Mouse (Mus musculus): Measurements from ENCODE around the gene Crb2.

The Crb2 gene

GRCm38 (mm10) chr2:37776016-37776415, at the start of gene Crb2:
TSS of gene Crb2 (plus strand) at chr2:37776249.
- H3K36me3 ChIP-seq (ENCODE audit: control insufficient read depth, insufficient read depth, low read length, poor library complexity, severe bottlenecking) = no peaks in the 10 kb centered on the region
- DNase-seq (ENCODE audit: low read depth, low spot score) = no peak
- H3K27me3 ChIP-seq (ENCODE audit: control insufficient read depth, insufficient read depth, low read length, poor library complexity, severe bottlenecking) = no peaks in the 10 kb centered on the region

- peak; percentile 83 for DNase-seq (ENCODE audit: low read depth, low spot score)
- Histone ChIP-seq H3K36me3 (ENCODE audit: control insufficient read depth, insufficient read depth, low read length, poor library complexity, severe bottlenecking) (no peaks in the 10 kb centered on the region), H3K27me3 (ENCODE audit: control insufficient read depth, insufficient read depth, low read length, poor library complexity, severe bottlenecking) (no peaks in the 10 kb centered on the region)
Observed at GRCm38 (mm10) chr2:37731241-37731801, 44.7 kb upstream of the Crb2 start.

GRCm38 (mm10) chr2:37734979-37735806, 40.9 kb upstream of the Crb2 start:
- no peaks in the 10 kb centered on the region for H3K27me3 ChIP-seq (ENCODE audit: control insufficient read depth, insufficient read depth, low read length, poor library complexity, severe bottlenecking)
- H3K36me3 ChIP-seq (ENCODE audit: control insufficient read depth, insufficient read depth, low read length, poor library complexity, severe bottlenecking) = no peaks in the 10 kb centered on the region
- DNase-seq (ENCODE audit: low read depth, low spot score) = peak; percentile 36

GRCm38 (mm10) chr2:37735807-37736188, 40.3 kb upstream of the Crb2 start:
- H3K36me3 ChIP-seq (ENCODE audit: control insufficient read depth, insufficient read depth, low read length, poor library complexity, severe bottlenecking) = no peaks in the 10 kb centered on the region
- DNase-seq (ENCODE audit: low read depth, low spot score) = peak; percentile 59

GRCm38 (mm10) chr2:37741806-37742554, 34.1 kb upstream of the Crb2 start:
- no peak for DNase-seq (ENCODE audit: low read depth, low spot score)
- Histone ChIP-seq H3K36me3 (ENCODE audit: control insufficient read depth, insufficient read depth, low read length, poor library complexity, severe bottlenecking) (no peaks in the 10 kb centered on the region), H3K27me3 (ENCODE audit: control insufficient read depth, insufficient read depth, low read length, poor library complexity, severe bottlenecking) (no peaks in the 10 kb centered on the region)

More at GRCm38 (mm10) chr2:37735807-37736188, 40.3 kb upstream of the Crb2 start:
- no peaks in the 10 kb centered on the region for H3K27me3 ChIP-seq (ENCODE audit: control insufficient read depth, insufficient read depth, low read length, poor library complexity, severe bottlenecking)

GRCm38 (mm10) chr2:37744773-37745395, 31.2 kb upstream of the Crb2 start:
- Histone ChIP-seq H3K36me3 (ENCODE audit: control insufficient read depth, insufficient read depth, low read length, poor library complexity, severe bottlenecking) (no peaks in the 10 kb centered on the region), H3K27me3 (ENCODE audit: control insufficient read depth, insufficient read depth, low read length, poor library complexity, severe bottlenecking) (no peaks in the 10 kb centered on the region)
- no peak for DNase-seq (ENCODE audit: low read depth, low spot score)

- H3K27me3 ChIP-seq (ENCODE audit: control insufficient read depth, insufficient read depth, low read length, poor library complexity, severe bottlenecking) = no peaks in the 10 kb centered on the region
- DNase-seq (ENCODE audit: low read depth, low spot score) = peak; percentile 53
Observed at GRCm38 (mm10) chr2:37746293-37747049, 29.6 kb upstream of the Crb2 start.

GRCm38 (mm10) chr2:37747909-37748308, 28.1 kb upstream of the Crb2 start:
- Histone ChIP-seq H3K27me3 (ENCODE audit: control insufficient read depth, insufficient read depth, low read length, poor library complexity, severe bottlenecking) (no peaks in the 10 kb centered on the region), H3K36me3 (ENCODE audit: control insufficient read depth, insufficient read depth, low read length, poor library complexity, severe bottlenecking) (no peaks in the 10 kb centered on the region)
- DNase-seq (ENCODE audit: low read depth, low spot score) = no peak

More at GRCm38 (mm10) chr2:37746293-37747049, 29.6 kb upstream of the Crb2 start:
- H3K36me3 ChIP-seq (ENCODE audit: control insufficient read depth, insufficient read depth, low read length, poor library complexity, severe bottlenecking) = no peaks in the 10 kb centered on the region

GRCm38 (mm10) chr2:37748442-37749066, 27.5 kb upstream of the Crb2 start:
- DNase-seq (ENCODE audit: low read depth, low spot score) = no peak
- H3K36me3 ChIP-seq (ENCODE audit: control insufficient read depth, insufficient read depth, low read length, poor library complexity, severe bottlenecking) = no peaks in the 10 kb centered on the region
- no peaks in the 10 kb centered on the region for H3K27me3 ChIP-seq (ENCODE audit: control insufficient read depth, insufficient read depth, low read length, poor library complexity, severe bottlenecking)

GRCm38 (mm10) chr2:37749323-37749722, 26.7 kb upstream of the Crb2 start:
- Histone ChIP-seq H3K27me3 (ENCODE audit: control insufficient read depth, insufficient read depth, low read length, poor library complexity, severe bottlenecking) (no peaks in the 10 kb centered on the region), H3K36me3 (ENCODE audit: control insufficient read depth, insufficient read depth, low read length, poor library complexity, severe bottlenecking) (no peaks in the 10 kb centered on the region)
- DNase-seq (ENCODE audit: low read depth, low spot score) = no peak

- Histone ChIP-seq H3K27me3 (ENCODE audit: control insufficient read depth, insufficient read depth, low read length, poor library complexity, severe bottlenecking) (no peaks in the 10 kb centered on the region), H3K36me3 (ENCODE audit: control insufficient read depth, insufficient read depth, low read length, poor library complexity, severe bottlenecking) (no peaks in the 10 kb centered on the region)
- DNase-seq (ENCODE audit: low read depth, low spot score) = no peak
Observed at GRCm38 (mm10) chr2:37751114-37751513, 24.9 kb upstream of the Crb2 start.

GRCm38 (mm10) chr2:37756220-37756930, 19.7 kb upstream of the Crb2 start:
- DNase-seq (ENCODE audit: low read depth, low spot score) = no peak
- H3K27me3 ChIP-seq (ENCODE audit: control insufficient read depth, insufficient read depth, low read length, poor library complexity, severe bottlenecking) = no peaks in the 10 kb centered on the region

GRCm38 (mm10) chr2:37757016-37757415, 19.0 kb upstream of the Crb2 start:
- DNase-seq (ENCODE audit: low read depth, low spot score) = peak; percentile 78
- H3K27me3 ChIP-seq (ENCODE audit: control insufficient read depth, insufficient read depth, low read length, poor library complexity, severe bottlenecking) = no peaks in the 10 kb centered on the region
- no peaks in the 10 kb centered on the region for H3K36me3 ChIP-seq (ENCODE audit: control insufficient read depth, insufficient read depth, low read length, poor library complexity, severe bottlenecking)

More at GRCm38 (mm10) chr2:37756220-37756930, 19.7 kb upstream of the Crb2 start:
- no peaks in the 10 kb centered on the region for H3K36me3 ChIP-seq (ENCODE audit: control insufficient read depth, insufficient read depth, low read length, poor library complexity, severe bottlenecking)

Measured in splenic B cell, adult 2 months (primary cell).